Mouse (Mus musculus): ENCODE measurements around the gene Uba2.
A peak's percentile ranks its signal among the peaks of the same experiment; 100 is the strongest.
"Not testable (repeated sequence)": the region's sequence is repeated elsewhere in the genome, so short reads cannot be mapped to it uniquely, and the experiment has no call there.

Gene Uba2

DNA sequence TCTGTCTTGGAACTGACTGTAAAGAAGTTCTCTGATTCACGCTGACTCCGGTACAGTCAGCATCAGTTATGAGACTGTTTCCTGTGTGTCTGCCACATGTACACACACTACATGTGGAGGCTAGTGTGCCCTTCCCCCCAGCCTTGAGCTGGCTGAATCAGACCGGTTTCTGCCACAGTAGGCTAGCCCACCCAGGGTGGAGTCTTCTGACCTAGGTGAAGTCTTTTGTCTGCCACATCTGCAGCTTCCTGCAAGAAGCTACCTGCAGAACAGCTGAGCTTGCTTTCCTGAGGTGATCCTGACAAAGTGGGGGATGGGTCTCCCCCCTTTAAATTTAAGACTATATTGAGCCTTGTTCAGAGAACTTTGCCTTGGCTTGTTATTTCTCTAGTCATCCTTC lies at the start of gene Uba2:
Uba2 (minus strand) TSS at position 146 of the 400 bp plus-strand sequence.
- no peak for DNase-seq (ENCODE audit: low spot score)

DNA sequence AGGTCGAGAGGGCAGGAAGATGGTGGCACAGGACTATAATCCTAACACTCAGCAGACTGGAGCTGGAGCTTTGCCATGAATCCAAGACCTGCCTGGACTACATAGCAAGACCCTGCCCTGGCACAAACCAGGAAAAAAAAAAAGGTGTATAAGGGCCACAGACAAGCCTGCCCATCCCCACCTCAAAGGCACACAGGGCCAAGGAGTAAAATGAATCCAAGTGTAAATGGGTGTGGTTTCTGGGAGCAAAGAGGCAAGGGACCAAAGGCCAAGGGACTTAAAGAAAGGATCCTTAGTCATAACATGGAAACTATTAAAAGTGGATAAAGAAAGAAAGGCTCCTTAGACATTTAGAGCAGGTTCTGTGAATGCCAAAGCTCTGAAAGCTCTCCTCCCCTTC lies 49.1 kb upstream of the Uba2 start:
- no peak for DNase-seq (ENCODE audit: low spot score)

DNA sequence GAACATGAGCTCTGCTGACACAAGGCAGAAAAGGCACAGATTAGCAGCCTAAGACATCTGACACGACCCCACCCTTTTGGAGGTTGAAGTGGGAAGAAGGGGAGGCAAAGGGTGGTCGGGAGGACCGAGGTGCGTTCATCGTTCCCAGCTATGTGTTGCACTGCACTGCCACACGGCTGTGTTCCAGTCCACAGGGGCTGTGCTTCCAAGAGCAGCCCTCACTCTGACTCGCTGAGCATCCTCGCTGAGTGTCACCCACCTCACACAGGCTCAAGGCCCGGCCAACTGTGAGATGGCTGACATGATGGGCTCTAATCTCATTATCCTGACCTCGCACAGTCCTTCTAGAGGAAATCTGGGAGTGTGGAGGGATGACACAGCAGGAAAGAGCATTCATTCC lies 47.1 kb upstream of the Uba2 start:
- DNase-seq (ENCODE audit: low spot score): no peak

DNA sequence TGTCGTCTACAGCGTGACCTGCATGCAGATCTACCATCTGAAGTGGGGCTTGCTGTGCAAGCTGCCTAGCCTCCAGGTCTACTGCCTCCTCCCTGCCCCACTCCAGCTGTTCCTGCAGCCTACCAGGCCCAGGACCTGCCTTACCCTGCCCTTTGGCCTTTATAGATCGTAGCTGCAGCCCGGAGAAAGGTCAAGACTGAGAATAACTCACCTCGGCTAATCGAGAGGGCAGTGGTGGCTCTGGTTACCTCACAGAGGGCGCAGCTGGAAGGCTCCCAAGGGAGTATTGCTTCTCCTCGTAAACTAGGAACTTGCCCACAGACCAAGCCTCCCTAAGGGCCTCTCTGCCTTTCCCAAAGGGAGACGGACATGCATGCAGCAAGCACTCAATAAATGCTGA lies 46.1 kb upstream of the Uba2 start:
- no peak for DNase-seq (ENCODE audit: low spot score)

DNA sequence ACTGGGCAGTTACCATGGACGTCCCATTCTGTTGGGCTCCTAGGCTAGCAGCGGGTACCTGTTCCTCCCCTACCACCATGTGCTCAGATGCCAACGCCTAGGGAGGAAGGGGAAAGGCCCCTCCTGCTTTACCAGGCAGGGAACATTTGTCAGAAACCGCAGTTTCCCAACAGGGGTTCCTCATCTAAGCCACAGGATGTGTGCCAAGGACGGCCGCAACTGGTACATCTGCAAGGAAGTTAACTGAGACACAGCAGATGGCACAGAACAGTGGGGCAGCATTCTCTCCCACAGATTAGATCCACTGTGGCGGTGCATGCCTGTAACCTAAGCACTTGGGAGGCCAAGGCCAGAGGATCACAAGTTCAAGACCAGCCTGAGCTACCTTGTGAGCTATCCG lies 45.2 kb upstream of the Uba2 start:
- no peak for DNase-seq (ENCODE audit: low spot score)

DNA sequence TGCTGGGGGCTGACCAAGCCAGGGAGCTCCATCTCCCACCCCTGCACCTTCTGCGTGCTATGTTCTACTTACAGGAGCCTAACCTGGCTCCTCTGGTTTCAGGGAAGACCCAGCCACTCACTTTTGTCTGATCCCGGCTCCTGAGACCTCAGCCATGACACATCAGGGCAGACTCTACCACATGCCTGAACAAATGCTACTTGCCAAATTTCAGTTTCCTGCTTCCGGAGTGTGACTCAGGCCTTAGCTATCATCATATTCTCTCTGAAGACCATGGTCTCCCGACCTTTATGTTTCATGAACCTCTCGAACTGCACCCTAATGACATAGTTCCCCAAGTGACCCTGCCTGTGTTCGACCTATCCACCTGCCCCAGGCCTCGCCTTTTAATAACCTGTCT lies 43.9 kb upstream of the Uba2 start:
- no peak for DNase-seq (ENCODE audit: low spot score)

DNA sequence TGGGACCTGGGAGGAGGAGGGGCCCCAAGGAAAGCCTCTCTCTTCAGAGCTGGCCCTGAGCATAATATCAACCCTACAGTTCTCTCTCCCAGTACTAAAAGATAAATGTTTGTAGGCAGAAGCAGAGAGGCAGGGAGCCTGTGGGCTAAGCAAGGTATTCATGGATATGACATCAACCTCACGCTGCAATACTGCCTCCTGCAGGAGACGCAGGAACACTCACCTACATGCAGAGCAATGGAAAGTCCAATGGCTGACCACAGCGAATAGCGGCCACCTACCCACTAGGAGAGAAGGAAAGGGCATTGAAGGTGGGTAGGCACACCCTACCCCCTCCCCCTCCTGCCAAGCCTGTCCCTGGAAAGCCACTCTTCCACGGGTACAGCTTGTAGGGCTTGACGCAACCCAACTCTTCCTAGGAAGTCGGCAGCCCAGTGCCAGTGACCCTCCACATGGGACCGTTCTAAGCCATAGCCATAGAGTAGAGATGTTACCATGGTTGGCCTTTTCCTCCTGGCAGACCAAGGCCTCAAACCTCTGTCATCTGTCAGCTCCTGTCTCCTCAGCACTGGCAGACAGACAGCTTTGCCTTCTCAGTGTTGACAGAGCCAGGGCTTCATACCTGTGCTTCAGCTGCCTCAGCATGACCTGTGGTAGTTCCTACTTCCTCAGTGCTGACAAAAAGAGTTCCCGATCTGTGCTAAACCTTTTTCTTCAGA lies 38.8 kb upstream of the Uba2 start:
- DNase-seq (ENCODE audit: low spot score): no peak

DNA sequence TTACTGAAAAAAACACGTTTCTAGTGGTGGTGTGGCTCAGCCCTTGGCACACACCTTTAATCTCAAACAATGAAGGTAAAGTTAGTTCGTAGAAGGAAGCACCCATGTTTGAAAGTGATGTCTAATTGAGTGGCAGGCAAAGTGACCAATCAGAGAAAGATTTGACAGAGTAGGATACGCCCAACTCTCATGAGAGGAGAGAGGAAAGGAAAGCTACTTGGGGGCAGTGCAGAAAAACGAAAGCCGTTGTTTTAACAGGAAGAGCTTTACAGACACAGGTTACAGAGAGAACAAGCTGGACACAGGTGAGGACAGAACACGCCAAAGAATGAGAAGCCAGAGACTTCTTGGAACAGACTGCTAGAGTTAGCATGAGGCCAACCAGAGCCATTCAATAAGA lies 36.9 kb upstream of the Uba2 start:
- no peak for DNase-seq (ENCODE audit: low spot score)

DNA sequence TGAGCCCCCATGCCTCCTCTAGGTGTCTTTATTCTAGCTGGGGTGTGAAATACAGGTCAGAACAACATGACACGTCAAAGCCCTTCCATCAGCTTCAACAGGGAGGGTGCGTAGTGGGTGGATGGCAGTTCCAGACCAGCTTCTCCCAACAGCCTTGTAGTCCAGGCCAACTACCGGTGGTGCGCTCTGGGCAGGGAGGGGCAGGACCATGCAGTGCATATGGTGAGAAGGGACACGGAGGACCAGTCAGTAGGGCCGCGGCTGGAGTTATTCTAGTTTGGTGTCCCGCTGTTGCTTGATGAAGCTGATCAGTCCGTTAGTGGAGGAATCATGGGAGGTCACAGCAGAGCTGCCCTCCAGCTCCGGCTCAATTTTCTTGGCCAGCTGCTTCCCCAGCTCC lies 32.7 kb upstream of the Uba2 start:
- DNase-seq (ENCODE audit: low spot score): not testable (repeated sequence)

DNA sequence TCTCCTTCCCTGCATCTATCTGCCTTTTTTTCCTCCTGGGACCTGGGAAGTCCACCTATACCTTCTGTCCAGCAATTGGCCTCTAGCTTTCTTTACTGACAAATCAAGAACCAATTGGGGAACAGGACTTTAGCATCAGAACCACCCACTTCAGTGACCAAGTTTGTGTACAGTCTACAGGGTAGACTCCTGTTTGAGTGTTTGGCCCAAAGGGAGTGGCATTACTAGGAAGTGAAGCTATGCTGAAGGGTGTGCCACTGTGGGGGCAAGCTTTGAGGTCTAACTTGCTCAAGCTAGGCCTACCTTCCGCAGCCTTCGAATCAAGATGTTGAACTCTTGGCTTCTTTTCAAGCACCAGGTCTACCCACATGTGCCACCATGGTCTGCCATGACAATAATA lies 31.4 kb upstream of the Uba2 start:
- DNase-seq (ENCODE audit: low spot score): no peak

DNA sequence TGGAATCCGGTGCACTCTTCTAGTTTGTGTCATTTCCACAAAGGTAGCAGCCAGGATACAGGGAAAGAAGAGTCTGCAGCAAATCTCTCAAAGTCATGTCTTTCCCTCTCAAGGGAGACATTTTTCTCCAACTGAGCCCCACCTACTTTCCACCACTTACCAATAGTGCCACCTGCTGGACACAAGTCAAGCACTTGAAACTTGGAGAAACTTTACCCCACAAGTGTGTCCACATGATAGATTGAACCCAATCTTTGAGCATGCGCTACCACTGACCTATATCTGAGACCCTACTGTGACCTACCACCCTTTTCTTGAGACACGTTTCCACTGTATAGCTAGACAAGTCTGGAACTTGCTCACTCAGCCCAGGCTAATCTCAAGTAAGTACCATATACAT lies 28.9 kb upstream of the Uba2 start:
- peak; percentile 49 for DNase-seq (ENCODE audit: low spot score)

DNA sequence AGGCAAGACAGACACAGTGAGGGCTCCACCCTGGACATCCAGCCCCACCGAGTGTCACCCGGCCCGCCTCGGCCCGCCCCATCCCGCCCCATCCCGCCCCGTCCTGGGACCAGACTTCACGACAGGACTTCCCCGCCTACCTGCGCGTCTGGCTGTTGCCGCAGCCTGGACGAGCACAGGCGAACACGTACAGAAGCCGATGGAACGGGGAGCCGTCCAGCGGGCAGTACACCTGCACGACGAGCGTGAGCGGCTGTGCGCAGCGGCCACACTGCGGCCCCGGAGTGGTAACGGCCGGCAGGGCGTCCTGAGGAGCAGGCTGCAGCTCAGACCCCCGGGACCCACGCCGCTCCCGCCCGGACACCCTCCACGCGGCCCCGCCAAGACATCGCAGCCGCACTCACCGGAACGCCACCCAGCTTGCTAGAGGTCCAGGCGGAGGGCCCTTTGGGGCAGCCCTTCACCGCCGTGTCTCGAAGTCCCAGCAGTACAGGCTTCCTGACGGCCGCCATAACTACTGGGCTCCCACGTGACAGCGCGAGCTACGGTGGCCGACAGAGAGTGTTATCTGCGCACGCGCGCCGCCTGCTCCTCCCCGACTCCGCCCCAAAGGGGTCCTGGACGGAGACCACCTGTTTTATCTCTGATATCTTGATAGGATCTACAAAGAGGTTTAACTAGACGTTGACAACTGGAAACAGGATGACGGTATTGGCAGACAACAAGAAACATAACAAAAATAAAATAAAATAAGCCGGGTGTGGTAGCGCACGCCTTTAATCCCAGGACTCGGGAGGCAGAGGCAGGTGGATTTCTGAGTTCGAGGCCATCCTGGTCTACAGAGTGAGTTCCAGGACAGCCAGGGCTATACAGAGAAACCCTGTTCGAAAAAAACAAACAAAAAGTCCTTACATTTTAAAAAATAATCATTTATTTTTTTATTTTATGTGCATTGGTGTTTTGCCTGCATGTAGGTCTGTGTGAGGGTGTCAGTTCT lies 27.0 kb upstream of the Uba2 start, which contains the start of gene Pdcd2l:
Pdcd2l (minus strand) TSS at position 530 of the 997 bp plus-strand sequence.
- peak; percentile 97 for DNase-seq (ENCODE audit: low spot score)

DNA sequence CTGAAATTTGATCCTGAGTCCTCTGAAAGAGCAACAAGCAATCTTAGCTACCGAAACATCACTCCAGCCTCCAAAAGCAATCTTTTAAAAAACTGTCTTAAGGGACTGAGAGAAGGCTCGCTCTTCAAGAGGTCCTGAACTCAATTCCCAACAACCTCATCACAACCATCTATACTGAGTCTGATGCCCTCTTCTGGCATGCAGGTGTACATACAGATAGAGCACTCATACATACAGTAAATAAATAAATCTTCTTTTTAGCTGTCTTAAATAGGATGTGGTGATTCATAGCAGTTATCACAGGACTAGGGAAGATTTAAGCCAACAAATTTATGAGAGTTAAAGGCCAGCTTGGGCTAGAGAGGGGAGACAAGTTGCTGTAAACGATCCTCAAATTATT lies 26.2 kb upstream of the Uba2 start:
- DNase-seq (ENCODE audit: low spot score): peak; percentile 35

DNA sequence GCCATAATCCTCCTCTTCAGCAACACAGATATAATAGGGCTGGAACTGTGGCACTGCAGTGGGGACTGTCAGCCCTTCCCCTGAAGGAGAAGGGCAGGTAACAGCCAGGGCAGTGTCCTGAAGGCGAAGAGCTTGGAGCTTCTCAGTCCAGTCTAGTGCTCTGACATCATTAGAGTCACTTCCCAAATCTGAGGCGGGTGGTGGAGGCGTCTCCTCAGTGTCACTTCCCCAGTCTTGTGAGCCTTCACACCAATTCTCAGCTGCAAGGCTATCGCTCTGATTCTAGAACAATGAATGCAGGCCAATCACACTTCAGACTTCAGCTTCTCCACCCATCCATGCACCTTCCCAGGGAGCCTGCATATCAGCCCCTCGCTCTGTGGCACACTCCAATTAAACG lies 23.4 kb upstream of the Uba2 start:
- no peak for DNase-seq (ENCODE audit: low spot score)

DNA sequence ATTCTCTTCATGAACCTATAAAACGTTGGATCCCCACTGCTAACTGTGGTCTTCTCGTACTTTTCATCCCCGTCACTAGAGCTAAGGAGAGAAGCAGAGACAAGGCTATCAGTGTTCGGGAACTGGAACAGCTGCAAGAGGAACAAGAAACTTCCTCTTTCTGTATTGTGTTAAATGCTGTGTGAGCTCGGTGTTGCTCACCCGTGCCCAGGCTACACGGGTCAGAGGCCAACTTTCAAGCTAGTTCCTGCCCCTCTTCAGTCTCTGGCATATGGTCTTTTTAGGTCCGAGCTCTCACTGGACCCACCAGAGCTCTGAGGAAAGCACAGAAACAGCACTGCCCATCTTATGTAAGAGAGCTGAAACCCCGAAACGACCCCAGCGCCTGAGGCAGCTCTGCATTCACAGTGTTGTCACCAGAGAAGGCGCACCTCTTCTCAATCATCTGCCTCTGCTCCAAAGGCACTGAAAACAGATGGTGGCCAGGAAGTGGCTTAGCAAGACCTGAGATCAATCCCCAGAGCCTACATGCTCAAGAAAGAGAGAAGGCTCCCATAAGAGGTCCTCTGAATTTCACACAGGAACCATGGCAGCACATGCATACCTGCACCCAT lies 20.1 kb upstream of the Uba2 start:
- DNase-seq (ENCODE audit: low spot score): no peak

DNA sequence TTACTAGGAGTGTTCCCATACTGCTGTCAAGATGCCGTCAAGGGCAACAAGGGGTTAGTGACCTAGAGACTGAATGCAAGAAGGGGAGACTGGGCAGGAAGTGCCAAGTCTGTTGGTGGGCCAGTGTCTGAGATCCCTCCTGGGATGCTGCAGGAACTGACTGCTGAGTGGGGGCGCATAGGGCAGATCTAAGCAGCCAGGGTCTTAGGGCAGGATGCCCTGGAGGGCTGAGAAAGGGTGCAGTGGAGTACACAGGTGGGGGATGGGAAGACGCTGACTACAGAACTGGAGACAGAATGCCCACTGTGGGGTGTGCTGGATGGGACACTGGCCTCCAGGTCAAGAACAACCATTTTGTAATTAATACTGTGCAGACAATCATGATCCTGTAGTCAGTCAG lies 14.4 kb upstream of the Uba2 start:
- DNase-seq (ENCODE audit: low spot score): no peak

DNA sequence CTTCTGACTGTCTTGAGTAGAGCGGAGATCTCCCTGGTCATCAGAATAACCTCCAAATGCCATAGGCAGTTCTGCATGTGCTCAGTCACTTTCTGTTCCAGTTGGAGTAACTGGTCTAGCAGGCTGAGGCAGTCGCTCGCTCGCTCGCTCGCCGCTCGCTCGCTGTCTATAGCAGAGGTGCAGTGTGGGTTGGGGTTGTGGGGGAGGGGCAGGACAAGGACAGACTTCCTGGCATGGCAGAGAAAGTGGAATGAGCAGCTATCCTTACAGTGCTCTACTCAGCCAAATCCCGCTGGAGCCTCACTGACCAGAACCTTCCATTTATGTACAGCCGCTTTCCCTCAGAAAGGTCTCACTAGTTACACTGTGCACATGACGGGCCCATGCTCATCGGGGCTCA lies 14.0 kb upstream of the Uba2 start:
- DNase-seq (ENCODE audit: low spot score): no peak

DNA sequence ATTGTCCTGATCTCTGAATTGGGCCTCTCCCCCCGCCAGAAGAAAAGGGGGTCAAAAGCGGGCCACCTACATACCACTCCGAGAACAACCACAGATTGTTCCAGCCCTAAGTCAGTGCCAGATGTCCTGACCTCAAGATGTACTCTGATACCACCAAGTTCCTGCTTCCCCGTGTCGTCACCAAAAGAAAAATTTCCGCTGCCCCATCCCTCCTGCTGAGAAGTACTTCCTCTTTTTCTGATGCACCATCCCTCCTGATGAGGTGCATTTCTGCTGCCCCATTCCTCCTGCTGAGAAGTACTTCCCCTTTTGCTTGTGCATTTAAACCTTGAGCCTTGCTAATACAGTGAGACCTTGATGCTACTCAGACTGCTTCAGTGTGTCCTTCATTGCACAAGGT lies 6.8 kb upstream of the Uba2 start:
- DNase-seq (ENCODE audit: low spot score): not testable (repeated sequence)

DNA sequence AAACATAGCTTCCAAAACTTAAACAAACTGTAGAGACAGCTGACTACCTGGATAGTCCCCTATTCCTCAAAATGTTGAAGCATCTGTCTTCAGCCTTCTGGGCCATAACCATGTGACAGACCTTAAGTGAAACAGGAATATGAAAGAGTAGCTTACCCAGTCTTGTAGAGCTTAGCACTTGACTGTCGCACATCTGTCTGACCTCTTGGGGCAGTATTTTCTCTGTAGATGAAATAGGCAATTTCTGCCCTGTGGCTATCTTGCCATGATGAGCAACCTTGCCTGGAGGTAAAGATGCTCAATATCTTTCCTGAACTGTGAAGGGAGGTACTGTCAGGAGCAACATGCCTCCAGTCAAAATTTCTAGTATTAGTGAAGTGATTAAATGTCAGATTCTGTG lies 2.9 kb upstream of the Uba2 start:
- DNase-seq (ENCODE audit: low spot score): no peak

DNA sequence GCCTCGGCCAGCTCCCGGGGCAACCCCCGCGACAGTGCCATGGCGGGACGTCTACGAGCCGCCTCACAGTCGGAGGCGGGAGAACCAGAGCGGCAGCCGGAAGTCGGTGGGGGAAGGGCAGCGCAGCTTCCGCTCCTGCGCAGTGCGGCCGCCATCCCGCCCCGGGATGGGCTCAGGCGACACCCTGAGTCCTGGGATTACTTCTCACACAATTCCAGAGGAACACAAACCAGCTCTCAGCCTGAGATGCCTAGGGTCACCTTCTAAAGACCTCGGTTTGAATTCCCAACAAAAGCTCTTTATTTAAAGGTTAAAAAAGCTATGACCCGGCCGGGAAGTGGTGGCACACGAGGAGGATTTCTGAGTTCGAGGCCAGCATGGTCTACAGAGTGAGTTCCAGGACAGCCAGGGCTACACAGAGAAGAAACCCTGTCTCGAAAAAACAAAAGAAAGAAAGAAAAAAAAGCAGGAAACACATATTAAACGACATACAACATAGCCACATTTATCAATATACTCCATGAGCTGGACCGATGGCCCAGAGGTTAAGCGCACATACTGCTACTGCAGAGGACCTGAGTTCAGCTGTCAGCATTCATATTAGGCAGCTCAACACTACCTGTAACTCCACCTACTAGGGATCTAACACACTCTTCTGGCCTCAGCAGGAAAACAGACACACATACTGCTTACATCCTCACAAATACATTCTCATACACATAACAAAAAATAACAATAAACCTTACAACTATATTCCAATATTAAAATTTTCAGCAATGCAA lies 738 bp downstream of the Uba2 start:
- DNase-seq (ENCODE audit: low spot score): peak; percentile 96

DNA sequence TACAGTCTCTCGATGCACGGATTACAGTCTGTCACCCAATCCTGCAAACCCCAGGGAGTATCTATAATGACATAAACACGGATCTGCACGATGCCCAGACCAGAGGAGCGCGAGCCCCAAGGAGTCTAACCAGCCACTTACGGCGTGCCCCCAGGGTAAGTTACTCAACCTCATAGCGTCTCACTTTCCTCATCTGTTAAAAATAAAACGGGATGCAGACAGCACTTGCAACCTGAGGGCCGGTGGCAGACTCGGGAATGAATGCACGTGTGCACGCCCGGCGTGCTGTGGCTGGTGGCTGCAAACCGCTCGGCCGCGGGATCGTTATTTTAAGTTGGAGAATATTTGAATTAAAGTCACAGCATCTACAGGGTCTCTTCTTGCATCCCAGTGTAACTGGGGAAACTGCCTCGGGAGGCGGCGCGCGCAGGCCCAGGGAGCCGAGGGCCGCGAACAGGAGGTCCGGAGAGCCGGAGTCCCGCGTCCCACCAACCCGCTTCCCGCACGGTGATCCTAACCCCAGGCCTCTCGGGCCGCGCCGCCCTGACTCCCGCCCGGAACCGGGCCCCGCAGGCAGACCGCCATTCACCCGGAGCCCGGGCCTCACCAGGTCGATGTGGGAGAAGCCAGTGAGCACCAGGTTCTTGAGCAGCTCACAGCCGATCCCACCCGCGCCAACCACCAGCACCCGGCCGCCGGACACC lies 1.5 kb downstream of the Uba2 start:
- peak; percentile 44 for DNase-seq (ENCODE audit: low spot score)
